In genomic region chr13:107101598-107101997, GRCm38 (mm10) we compare ENCODE assay signal across 8 mouse cellular contexts.
DNase-seq lines count a peak whose midpoint lies in the region; ATAC-seq and TF ChIP-seq lines count a peak whose summit lies in the region.

No protein-coding gene starts in this region.

- peak; percentile 78 to 89 (median 81) for TF ChIP-seq CTCF in MEL (IDR thresholded peaks at IDR 0.05 in 2 of 3, conservative IDR thresholded peaks at IDR 0.05 in 1 of 3; ENCODE audit: control insufficient read depth in 1 of 3, insufficient read depth in 1 of 3, low read depth in 2 of 3, low read length in 3 of 3, poor library complexity in 1 of 3, severe bottlenecking in 1 of 3)
- peak; percentile 64 for TF ChIP-seq CTCF in cerebellum, adult 2 months (IDR thresholded peaks at IDR 0.05; ENCODE audit: borderline replicate concordance, insufficient read depth, low read depth, low read length)
- TF ChIP-seq CTCF in forebrain, postnatal 0 days (IDR thresholded peaks at IDR 0.05; ENCODE audit: low read depth), result peak; percentile 93
- peak; percentile 94 for TF ChIP-seq CTCF in lung, postnatal 0 days (IDR thresholded peaks at IDR 0.05)

- H3K9me3 ChIP-seq in MEL (replicated peaks; ENCODE audit: insufficient read depth, low read length), result no peaks in the 10 kb centered on the region
- H3K9me3 ChIP-seq in forebrain, postnatal 0 days (ENCODE audit: low read length), result no peaks in the 10 kb centered on the region
- no peaks in the 10 kb centered on the region for H3K9me3 ChIP-seq in lung, postnatal 0 days (ENCODE audit: low read length)

- TF ChIP-seq EP300 in MEL (IDR thresholded peaks at IDR 0.05; ENCODE audit: low read depth in 1 of 2, low read length in 2 of 2), result no peak
- TF ChIP-seq EP300 in lung, postnatal 0 days (IDR thresholded peaks at IDR 0.05), result no peak

- H3K9ac ChIP-seq in MEL (ENCODE audit: control insufficient read depth, low read depth, low read length, poor library complexity, severe bottlenecking), result no peak overlapping the region
- no peak overlapping the region for H3K9ac ChIP-seq in forebrain, postnatal 0 days
- H3K9ac ChIP-seq in lung, postnatal 0 days (replicated peaks; ENCODE audit: low read depth), result no peak overlapping the region

- peak overlapping the region in 1 of 2 experiments; percentile 13; a peak in 2 of 4 replicates for H3K4me3 ChIP-seq in MEL (ENCODE audit: control insufficient read depth in 1 of 2, insufficient read depth in 1 of 2, low read depth in 2 of 2, low read length in 2 of 2)
- H3K4me3 ChIP-seq in cerebellum, adult 2 months (replicated peaks; ENCODE audit: insufficient read depth, low read depth, low read length), result no peak overlapping the region
- no peak overlapping the region for H3K4me3 ChIP-seq in forebrain, postnatal 0 days (ENCODE audit: low read depth, low read length)
- H3K4me3 ChIP-seq in lung, postnatal 0 days (ENCODE audit: low read depth, low read length), result 0 out of 2 replicates have a peak overlapping the region, but pooled peaks have one; percentile 9

- H3K79me2 ChIP-seq in MEL (ENCODE audit: control insufficient read depth, insufficient read depth, low read length, poor library complexity), result no peaks in the 10 kb centered on the region

- H3K27me3 ChIP-seq in MEL (ENCODE audit: control insufficient read depth in 1 of 2, insufficient read depth in 2 of 2, low read length in 2 of 2), result no peaks in the 10 kb centered on the region
- no peaks in the 10 kb centered on the region for H3K27me3 ChIP-seq in cerebellum, adult 2 months (ENCODE audit: control insufficient read depth, insufficient read depth, low read length)
- no peaks in the 10 kb centered on the region for H3K27me3 ChIP-seq in forebrain, postnatal 0 days (ENCODE audit: insufficient read depth, low read length)
- H3K27me3 ChIP-seq in lung, postnatal 0 days (replicated peaks; ENCODE audit: insufficient read depth, low read length), result no peaks in the 10 kb centered on the region

- DNase-seq in MEL (ENCODE audit: low read depth, low spot score), result peak; percentile 78
- peak; percentile 52 to 55 for DNase-seq in cerebellum, adult 2 months
- DNase-seq in forebrain, postnatal 0 days, result peak; percentile 88
- peak; percentile 93 for DNase-seq in heart, postnatal 4 days
- DNase-seq in layer of hippocampus, adult 9-10 months (ENCODE audit: low spot score), result peak; percentile 55
- peak; percentile 88 for DNase-seq in lung, postnatal 0 days (ENCODE audit: low spot score)
- DNase-seq in ovary, postnatal 14 days (ENCODE audit: low spot score), result peak; percentile 75
- DNase-seq in thymus, postnatal 14 days, result peak; percentile 93

- peak; percentile 94 for ATAC-seq in forebrain, postnatal 0 days
- ATAC-seq in lung, postnatal 0 days, result peak; percentile 91

- H3K4me1 ChIP-seq in MEL (ENCODE audit: control insufficient read depth in 1 of 2, insufficient read depth in 2 of 2, low read length in 2 of 2), result peaks cover 3 to 13% of the 10 kb centered on the region in 2 experiments; a peak in 3 of 4 replicates
- no peaks in the 10 kb centered on the region for H3K4me1 ChIP-seq in cerebellum, adult 2 months (ENCODE audit: control insufficient read depth, insufficient read depth, low read length)
- H3K4me1 ChIP-seq in forebrain, postnatal 0 days (ENCODE audit: insufficient read depth), result peaks cover 5% of the 10 kb centered on the region; the same call in 1 of the 2 replicates
- H3K4me1 ChIP-seq in lung, postnatal 0 days (ENCODE audit: insufficient read depth, low read depth, low read length), result no peaks in the 10 kb centered on the region

- TF ChIP-seq RAD21 in MEL (IDR thresholded peaks at IDR 0.05; ENCODE audit: low read depth, low read length), result peak; percentile 69

- H3K36me3 ChIP-seq in MEL (ENCODE audit: control insufficient read depth in 1 of 2, insufficient read depth in 2 of 2, low read length in 2 of 2), result peaks cover 0 to 17% of the 10 kb centered on the region in 2 experiments; a peak in 2 of 4 replicates
- no peaks in the 10 kb centered on the region for H3K36me3 ChIP-seq in forebrain, postnatal 0 days (ENCODE audit: insufficient read depth)
- no peaks in the 10 kb centered on the region for H3K36me3 ChIP-seq in lung, postnatal 0 days (ENCODE audit: insufficient read depth, low read length)

- WGBS in cerebellum, adult 2 months, result 22% methylated on average over 13 of the region's 13 CpGs
- 21% methylated on average over 13 of the region's 13 CpGs for WGBS in forebrain, postnatal 0 days
- WGBS in lung, postnatal 0 days, result 20% methylated on average over 13 of the region's 13 CpGs

- H3K4me2 ChIP-seq in forebrain, postnatal 0 days (ENCODE audit: low read depth), result peak overlapping the region; percentile 30
- H3K4me2 ChIP-seq in lung, postnatal 0 days (replicated peaks; ENCODE audit: low read depth, low read length), result peak overlapping the region; percentile 43

- H3K27ac ChIP-seq in MEL (ENCODE audit: control insufficient read depth, low read depth, low read length), result peak overlapping the region; percentile 56
- no peak overlapping the region for H3K27ac ChIP-seq in cerebellum, adult 2 months (ENCODE audit: insufficient read depth, low read length)
- H3K27ac ChIP-seq in forebrain, postnatal 0 days (ENCODE audit: low read depth, low read length), result no peak overlapping the region; the same call in 1 of the 2 replicates
- no peak overlapping the region for H3K27ac ChIP-seq in lung, postnatal 0 days (ENCODE audit: low read length)

- no peak for TF ChIP-seq POLR2A in MEL (IDR thresholded peaks at IDR 0.05; ENCODE audit: control insufficient read depth in 1 of 2, insufficient read depth in 1 of 2, low read depth in 1 of 2, low read length in 2 of 2, poor library complexity in 1 of 2)
- TF ChIP-seq POLR2A in cerebellum, adult 2 months (IDR thresholded peaks at IDR 0.05; ENCODE audit: borderline replicate concordance, insufficient read depth, low read length), result no peak

TF ChIP-seq in MEL, 35 proteins besides CTCF, POLR2A, EP300 and RAD21:
- TF ChIP-seq HCFC1 (IDR thresholded peaks at IDR 0.05; ENCODE audit: low read depth, low read length), result no peak
- TF ChIP-seq ZC3H11A (IDR thresholded peaks at IDR 0.05; ENCODE audit: low read depth, low read length), result peak; percentile 59
- TF ChIP-seq SMC3 (IDR thresholded peaks at IDR 0.05; ENCODE audit: low read depth, low read length), result peak; percentile 87
- TF ChIP-seq GABPA (IDR thresholded peaks at IDR 0.05; ENCODE audit: low read depth, low read length), result no peak
TF ChIP-seq in MEL: peak in this region for 2.
